Mouse (Mus musculus) left cerebral cortex, postnatal 4 days (tissue): Measurements from ENCODE around the gene Ak7. TPM values are rescaled to one million over a fixed set of nuclear protein-coding genes. Genes with fewer than 3 reads are reported as not detected.
A peak's percentile ranks its signal among the peaks of the same experiment; 100 is the strongest.

Experiments used
- DNase-seq: peaks from one replicate; pipeline ENCODE4 v3.0.0-alpha.2; 2022
- intact Hi-C: fragments of 180-260 bp; cut with DNase I; formaldehyde crosslinking; loops from one replicate; pipeline ENCODE4 v1.15.1; 2025
- total RNA-seq, 2 experiments: library from RNA; stranded (reverse); gene quantifications; 2 replicates each; pipeline ENCODE4 v1.2.3; 2021

Gene Ak7
- total RNA-seq, 2 experiments from 2014 or later: 1.4 TPM

DNA sequence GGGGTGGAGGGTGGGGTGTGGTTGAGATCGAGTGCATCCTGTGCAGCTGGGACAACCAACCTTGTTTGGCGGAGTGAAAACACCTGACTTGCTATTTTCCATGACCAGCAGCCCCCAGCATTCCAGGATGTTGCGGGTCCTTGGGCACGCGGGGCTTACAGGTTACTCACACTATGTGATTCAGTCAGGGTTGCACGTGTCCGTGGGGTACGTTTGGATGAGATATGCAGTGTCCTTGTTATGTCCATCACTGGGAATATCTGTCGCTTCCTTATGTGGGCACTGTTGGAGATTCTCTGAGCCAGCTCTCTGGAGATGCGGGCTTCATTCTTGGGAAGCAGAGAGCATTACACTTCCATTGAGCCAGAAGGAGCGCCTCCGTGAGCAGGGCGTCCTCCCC, 20.0 kb downstream of the Ak7 start:
- intact Hi-C loops: loop anchor here (10.0 kb wide), 2 partner anchors 101 to 211 kb away; no protein-coding TSS in a partner anchor
- no peak for DNase-seq

DNA sequence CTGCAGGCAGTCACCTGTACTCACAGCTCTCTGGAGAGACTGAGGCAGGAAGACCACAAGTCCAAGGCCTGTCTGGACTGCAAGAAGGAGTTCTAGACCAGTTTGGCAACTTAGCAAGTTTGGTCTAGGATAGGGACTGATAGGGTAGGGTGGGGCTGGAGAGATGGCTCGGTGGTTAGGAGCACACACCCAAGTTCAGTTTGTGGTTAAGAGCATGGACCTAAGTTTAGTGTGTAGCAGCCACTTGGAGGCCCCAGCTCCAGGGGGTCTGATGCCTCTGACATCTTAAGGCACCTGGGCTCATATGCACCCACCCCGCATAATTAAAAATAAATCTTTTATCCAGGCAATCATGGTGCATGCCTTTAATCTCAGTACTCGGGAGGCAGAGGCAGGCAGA, 21.5 kb downstream of the Ak7 start:
- intact Hi-C loops: loop anchor here (10.0 kb wide), 2 partner anchors 102 to 212 kb away; no protein-coding TSS in a partner anchor
- DNase-seq: no peak

DNA sequence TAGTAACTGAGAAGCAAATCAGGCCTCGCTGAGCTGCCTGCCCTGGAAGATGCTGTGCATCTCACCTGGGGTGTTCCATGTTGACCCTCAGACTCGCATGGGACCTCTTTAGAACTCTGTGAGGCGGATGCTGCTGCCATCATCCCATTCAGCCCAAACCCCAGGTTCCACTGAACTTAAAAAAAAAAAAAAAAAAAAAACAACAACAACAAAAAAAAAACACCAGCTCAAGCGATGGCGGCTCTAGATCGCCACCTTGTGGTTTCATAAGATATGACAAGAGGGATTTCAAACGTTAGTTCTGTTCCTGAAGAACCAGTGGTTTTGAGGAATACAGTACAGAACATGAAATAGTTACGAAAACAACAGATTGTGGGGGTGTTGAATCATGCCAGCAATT, 22.2 kb downstream of the Ak7 start:
- peak; percentile 24 for DNase-seq
- intact Hi-C loops: loop anchor here (10.0 kb wide), 2 partner anchors 103 to 213 kb away; no protein-coding TSS in a partner anchor

DNA sequence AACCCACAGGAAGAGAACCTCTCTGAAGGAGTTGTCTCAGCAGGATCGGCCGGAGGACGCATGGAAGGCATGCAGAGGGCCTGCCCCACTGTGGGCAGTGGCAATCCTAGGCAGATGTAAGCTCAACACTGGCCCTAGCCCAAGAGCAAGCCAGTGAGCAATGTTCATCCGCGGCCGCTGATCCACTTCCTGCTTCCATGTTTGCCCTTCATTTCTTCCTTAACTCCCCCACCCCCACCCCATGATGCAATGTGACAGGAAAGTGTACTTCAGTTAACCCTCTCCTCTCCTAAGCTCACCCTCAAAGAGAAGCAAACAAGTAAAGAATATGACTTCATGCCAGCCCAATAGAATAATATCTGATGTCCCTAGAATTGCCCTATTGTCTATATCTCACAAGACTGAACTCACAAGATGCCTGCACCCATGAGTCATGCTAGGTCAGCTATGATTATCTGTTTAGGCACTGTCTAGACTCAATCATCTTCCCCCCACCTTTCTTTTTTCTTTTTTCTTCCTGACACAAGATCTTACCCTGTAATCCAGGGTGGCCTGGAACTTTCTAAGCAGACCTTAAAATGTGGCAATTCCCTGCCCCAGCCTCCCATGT, 25.2 kb downstream of the Ak7 start:
- no peak for DNase-seq
- intact Hi-C loops: no loop called here

DNA sequence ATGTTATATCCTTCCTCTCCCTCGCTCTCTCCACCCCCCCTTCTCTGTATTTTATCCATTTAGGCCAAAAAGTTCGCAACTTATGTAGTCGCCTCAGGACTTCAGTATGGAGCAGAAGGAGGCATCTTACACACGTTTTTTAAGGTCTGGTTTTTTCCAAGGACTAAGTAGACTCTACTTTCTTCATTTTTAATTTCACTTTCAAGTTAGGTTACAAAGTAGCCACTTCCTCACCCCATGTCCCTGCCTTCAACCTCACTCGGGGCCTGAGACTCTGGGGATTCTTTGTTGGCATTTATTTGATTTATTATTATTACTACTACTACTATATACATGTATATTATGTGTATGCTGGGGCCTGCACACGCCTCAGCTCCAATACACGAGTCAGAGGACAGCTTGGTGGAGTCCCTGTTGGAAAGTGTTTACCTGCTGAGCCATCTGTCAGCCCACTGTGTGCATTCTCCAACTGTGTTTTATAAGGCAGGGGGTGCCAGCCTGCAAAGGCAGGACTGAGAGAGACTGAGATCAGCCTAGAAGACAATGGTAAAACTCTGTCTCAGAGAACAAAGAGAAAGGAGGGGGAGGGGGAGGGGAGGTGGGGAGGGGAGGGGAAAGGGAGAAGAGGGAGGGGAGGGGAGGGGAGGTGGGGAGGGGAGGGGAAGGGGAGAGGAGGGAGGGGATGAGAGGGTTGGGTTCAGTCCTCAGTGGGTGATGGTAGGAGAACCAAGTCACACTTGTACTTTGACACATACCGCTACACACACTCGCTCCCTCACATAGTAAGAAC, 27.8 kb downstream of the Ak7 start:
- no peak for DNase-seq
- intact Hi-C loops: no loop called here

DNA sequence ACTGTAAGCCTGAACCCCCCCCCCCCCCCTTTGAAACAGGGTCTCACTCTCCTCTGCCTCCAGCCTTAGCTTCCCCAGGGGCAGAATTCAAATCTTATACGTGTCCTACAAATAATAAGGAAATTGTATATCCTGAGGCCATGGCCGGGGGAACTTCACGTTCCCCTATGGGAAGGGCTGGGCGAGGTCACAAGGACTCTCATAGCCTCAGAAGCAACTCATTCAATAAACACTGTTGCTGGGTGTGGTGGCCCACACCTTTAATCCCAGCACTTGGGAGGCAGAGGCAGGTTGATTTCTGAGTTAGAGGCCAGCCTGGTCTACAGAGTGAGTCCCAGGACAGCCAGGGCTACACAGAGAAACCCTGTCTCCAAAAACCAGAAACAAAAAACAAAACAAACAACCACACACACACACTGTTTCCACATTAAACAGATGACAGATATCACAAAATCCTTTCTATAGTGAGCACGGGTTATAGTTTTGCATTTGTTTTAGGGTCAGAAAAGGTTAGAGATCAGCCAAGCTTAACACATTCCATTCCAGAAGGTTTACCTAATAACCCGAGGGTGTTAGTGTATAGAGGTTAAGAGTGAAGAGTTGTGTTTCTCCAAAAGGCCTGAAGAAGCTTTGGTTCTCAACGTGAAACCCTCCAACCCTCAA, 29.6 kb downstream of the Ak7 start:
- DNase-seq: no peak
- intact Hi-C loops: no loop called here

- no peak for DNase-seq
Measured at GRCm38 (mm10) chr12:105735889-105736251, 30.1 kb downstream of the Ak7 start.

GRCm38 (mm10) chr12:105738316-105739096, 32.7 kb downstream of the Ak7 start:
- intact Hi-C loops: no loop called here

More at GRCm38 (mm10) chr12:105735889-105736251, 30.1 kb downstream of the Ak7 start:
- intact Hi-C loops: no loop called here

GRCm38 (mm10) chr12:105739656-105740055, 33.9 kb downstream of the Ak7 start:
- DNase-seq: no peak
- intact Hi-C loops: no loop called here

More at GRCm38 (mm10) chr12:105738316-105739096, 32.7 kb downstream of the Ak7 start:
- DNase-seq: no peak

DNA sequence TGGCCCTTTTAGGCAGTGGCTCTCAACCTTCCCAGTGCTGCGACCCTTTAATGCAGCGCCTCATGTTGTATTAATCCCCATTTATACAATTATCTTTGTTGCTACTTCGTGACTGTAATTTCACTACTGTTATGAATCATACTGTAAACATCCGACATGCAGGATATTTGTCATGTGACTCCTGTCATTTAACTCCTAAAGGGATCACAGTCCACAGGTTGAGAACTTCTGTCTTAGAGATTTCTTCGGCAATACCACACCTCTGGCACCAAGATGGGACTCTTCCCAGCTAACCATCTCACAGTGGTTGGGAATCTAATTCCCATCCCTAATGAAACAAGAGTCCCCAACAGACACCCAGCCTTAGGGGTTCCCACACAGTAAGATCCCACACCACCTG, 42.3 kb downstream of the Ak7 start:
- intact Hi-C loops: no loop called here
- DNase-seq: no peak

DNA sequence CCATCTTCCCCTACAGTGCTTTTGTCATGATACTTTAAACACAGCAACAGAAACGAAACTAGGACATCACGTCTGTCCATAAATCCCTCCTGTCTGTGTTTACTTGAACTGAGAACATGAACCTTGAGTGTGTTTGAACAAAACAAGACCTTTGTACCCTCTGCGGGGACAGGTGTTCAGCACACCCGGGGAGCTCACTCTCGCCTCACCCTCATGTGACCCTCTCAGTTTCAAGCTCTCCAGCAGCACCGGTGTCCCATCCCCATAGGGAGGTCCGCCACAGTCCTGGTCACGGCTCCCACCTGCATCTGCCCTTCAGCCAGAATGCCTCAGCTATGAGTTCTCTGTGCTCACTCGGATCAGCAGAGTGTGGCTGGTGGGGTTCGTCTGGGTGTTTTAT, 48.0 kb downstream of the Ak7 start:
- no peak for DNase-seq
- intact Hi-C loops: no loop called here

GRCm38 (mm10) chr12:105757816-105758497, 52.2 kb downstream of the Ak7 start:
- intact Hi-C loops: no loop called here
- DNase-seq: no peak

DNA sequence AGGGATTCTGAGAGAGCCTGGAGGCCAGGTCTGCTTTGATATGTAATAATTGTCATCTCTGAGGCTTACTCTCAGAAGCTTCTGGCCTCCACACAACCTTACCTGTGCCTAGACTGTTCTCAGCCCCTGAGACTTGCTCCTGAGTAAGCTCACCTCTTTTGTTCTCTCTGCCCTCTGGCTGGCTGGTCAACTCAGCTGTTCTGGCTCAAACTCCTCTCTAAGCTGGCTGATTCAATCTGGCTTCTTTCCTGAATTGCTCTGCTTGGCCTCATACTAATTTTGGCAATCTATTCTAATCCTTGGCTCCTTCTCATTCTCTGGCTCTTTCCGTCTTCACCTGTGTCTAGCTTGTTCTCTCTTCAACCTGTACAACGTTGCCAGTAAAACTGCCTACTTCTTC, 53.1 kb downstream of the Ak7 start:
- intact Hi-C loops: no loop called here

DNA sequence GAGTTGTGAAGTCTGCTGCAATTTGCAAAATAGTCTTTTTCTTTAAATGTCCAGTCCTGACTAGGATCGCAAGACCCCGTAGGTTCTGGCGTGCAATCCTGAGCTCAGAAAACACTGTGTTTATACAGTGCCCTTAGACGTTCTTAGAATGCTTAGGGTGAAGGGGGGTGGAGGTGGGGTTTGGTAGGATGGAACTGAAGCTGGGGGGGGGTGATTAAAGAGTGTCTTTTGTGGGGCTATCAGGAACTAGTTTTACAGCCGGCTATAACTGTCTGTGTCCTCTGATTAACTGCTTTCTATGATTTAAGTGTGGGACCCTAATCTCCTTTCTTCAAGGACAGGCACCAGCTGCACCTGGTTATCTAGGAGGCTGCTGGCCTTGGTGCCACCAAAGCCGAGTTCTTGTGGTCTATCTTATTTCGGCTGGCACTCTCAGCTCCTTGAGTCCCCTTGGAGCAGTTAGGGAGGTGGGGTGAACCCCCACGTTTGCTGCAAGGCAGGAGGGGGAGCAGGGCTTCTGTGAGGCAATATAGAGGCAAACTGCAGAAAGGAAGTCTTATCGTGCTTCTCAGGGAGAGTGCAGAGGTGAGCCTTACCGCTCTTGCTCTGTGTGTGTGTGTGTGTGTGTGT, 54.2 kb downstream of the Ak7 start:
- DNase-seq: no peak
- intact Hi-C loops: no loop called here

More for the DNA sequence above, 53.1 kb downstream of the Ak7 start:
- DNase-seq: no peak

DNA sequence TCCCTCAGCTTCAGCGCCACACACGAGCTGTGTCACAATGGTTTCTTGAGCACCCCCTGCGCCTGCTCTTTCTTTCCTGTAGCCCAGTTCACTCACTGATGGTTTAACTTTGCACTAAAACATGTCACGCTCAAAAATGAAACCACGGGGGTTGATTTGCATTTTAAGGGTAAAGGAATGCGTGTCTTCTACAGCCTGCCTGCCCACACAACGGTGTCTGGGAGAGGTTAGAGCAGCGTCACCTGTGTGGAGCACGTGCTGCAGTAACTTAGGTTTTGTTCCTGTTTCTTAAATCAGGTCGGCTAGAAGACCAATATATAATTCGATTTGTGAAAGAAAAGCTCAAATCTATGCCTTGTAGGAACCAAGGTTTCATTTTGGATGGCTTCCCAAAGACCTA, 55.4 kb downstream of the Ak7 start:
- intact Hi-C loops: no loop called here
- no peak for DNase-seq

DNA sequence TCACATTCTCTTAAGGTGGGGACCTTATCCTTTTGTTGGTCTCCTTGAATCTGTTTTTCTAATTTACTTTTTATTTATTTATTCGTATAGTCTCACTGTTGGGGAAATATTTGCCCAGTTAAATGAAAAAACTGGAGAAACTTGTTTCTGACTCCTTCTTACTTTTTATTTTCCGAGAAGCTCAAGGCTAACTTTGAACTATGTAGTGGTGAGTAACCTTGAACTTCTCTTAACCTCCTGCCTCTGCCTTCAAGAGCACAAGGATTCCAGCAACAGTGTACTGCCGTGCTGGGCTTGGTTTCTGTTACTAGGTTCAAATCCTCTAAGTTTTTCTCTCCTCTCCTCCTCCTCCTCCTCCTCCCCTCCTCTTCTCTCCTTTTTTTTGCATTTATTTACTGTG, 55.9 kb downstream of the Ak7 start:
- intact Hi-C loops: no loop called here
- no peak for DNase-seq

DNA sequence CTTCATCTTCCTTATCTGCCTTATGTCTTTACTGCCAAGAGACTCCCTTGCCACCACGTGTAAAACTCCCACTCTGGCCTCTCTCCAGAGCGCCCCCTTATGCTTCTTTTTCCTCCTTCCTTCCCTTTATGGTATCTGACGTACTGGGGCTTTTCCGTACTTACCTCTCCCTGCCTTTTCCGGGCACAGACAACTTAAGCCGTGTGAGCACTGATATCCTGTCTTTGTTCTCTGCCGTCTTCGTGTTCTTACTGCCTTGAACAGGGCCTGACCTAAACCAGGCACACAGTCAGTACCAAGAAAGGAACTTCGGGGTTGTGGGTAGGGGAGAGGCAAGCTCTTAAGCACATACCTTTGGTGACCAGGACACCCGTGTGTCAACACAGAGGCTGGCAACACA, 63.9 kb downstream of the Ak7 start:
- intact Hi-C loops: no loop called here
- no peak for DNase-seq

DNA sequence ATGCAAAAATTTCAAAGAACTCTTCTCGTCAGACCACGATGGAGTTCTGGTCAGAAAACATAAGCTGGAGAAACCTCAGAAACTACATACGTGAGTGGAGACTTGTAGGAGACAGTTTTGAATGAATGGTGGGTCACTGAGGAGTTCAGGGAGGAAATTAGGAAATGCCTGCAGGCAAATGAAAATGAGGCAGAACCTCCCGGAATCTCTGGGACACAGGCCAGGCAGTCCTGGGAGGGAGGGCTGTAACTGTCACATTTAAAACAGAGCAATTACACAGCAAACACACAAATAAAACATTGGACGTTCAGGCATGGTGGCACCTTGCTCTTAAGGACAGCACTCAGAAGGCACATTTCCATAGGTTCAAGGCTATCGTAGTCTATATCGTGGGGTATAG, 69.1 kb downstream of the Ak7 start:
- DNase-seq: no peak
- intact Hi-C loops: no loop called here

DNA sequence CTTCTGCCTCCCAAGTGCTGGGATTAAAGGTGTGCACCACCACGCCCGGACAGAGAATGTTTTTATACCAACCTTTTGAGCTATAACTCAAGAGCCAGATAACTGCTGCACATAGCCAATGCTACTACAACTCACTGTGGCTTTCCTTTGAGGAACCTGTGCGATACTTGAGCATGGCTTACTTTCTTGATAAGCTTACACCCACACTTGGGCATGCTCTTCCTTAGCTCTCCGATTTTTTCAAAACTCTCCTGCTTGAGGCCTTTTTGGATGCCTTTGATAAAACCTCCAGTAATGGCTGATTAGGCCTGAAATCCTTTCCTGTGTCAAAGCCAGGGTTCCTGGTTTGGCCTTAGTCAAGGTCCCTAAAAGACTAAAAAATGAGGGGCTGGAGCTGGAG, 71.9 kb downstream of the Ak7 start:
- intact Hi-C loops: no loop called here
- no peak for DNase-seq
